Mouse (Mus musculus) myocyte (in vitro differentiated cells): ENCODE measurements at regions not wholly inside any gene's neighbourhood (a gene's known extent, or its start where the extent isn't known, plus 50 kb on each side); places are given as distances from the start of the nearest gene placed in this dataset.

Source experiments
- MYOG ChIP-seq, 3 experiments: IDR thresholded peaks; one replicate each; pipeline ENCODE4 v1.6.1; 2011; ENCODE audit warnings: control low read depth in 2 of 3, low read depth in 2 of 3, mild to moderate bottlenecking in 2 of 3; ENCODE audit not compliant: insufficient read length in 2 of 3, control insufficient read depth in 1 of 3, insufficient read depth in 1 of 3
- POLR2A ChIP-seq: IDR thresholded peaks from one replicate; pipeline ENCODE4 v1.6.1; 2011; ENCODE audit warnings: low read depth, mild to moderate bottlenecking, control low read depth, moderate library complexity; ENCODE audit not compliant: insufficient read length
- TCF3 ChIP-seq: IDR thresholded peaks from one replicate; pipeline ENCODE4 v1.6.1; 2011; ENCODE audit warnings: low read depth, control low read depth; ENCODE audit not compliant: insufficient read length
- USF1 ChIP-seq: IDR thresholded peaks from one replicate; pipeline ENCODE4 v1.6.1; 2011; ENCODE audit warnings: low read depth, mild to moderate bottlenecking, control low read depth, moderate library complexity

- TF ChIP-seq MYOG (IDR thresholded peaks at IDR 0.05; ENCODE audit: control insufficient read depth in 1 of 3, insufficient read depth in 1 of 3, insufficient read length in 2 of 3, low read depth in 2 of 3): no peak
- no peak for TF ChIP-seq POLR2A
- TF ChIP-seq USF1: no peak
- TF ChIP-seq TCF3: no peak
Observed at GRCm38 (mm10) chr12:71471720-71472119, 162.0 kb downstream of the Dact1 start.
